Mouse (Mus musculus): ENCODE measurements around the gene Pawr.

The Pawr gene

DNA sequence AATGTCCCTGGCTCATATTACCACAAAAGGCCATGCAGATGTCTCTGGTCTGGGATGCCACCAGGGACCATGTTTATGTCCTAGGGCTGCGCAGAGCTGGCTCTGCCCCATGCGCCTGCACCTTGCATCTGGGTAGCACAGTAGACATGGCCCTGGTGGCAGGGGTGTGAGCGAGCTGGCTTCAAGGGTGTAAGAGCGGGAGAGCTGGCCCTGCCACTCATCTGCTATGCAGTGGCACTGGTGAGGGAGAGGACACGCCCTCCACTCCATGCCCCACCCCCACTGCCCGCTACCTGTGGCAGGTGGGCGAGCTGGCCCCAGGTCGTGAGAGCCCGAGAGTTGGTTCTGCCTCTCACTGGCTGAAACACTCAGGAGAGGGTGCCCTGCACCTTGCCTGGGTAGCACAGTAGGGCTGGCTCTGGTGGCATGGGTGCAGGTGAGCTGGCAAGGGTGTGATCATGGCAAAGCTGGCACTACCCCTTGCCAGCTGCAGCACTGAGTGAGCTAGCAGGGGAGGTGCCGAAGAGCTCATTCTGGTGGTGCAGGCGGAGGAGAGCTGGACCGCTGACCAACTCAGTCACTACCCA lies 24.8 kb downstream of the Pawr start:
- no peak for DNase-seq (ENCODE audit: low spot score)

GRCm38 (mm10) chr10:108359974-108360373 lies 28.1 kb downstream of the Pawr start:
- DNase-seq (ENCODE audit: low spot score): no peak

DNA sequence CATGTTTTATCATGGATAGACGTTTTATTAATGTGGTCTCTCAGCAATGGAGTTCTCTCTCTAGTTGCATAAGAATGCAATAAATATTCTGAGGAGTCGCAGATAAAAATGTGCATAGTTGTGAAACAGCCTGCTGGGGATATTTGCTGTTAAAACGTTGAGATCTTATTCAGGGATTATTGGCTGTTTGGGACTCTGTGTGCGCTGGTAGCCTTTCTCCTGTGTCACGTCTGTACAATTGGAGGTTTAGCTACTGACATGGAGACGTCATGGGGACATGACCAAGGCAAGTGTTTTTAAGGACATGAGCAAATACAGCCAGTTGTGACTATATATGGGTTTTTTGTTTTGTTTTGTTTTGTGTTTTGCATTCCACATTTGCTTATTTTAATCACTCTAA lies 28.9 kb downstream of the Pawr start:
- DNase-seq (ENCODE audit: low spot score): no peak

GRCm38 (mm10) chr10:108361419-108362155 lies 29.7 kb downstream of the Pawr start:
- peak; percentile 12 for DNase-seq (ENCODE audit: low spot score)

GRCm38 (mm10) chr10:108363932-108364331 lies 32.0 kb downstream of the Pawr start:
- no peak for DNase-seq (ENCODE audit: low spot score)

DNA sequence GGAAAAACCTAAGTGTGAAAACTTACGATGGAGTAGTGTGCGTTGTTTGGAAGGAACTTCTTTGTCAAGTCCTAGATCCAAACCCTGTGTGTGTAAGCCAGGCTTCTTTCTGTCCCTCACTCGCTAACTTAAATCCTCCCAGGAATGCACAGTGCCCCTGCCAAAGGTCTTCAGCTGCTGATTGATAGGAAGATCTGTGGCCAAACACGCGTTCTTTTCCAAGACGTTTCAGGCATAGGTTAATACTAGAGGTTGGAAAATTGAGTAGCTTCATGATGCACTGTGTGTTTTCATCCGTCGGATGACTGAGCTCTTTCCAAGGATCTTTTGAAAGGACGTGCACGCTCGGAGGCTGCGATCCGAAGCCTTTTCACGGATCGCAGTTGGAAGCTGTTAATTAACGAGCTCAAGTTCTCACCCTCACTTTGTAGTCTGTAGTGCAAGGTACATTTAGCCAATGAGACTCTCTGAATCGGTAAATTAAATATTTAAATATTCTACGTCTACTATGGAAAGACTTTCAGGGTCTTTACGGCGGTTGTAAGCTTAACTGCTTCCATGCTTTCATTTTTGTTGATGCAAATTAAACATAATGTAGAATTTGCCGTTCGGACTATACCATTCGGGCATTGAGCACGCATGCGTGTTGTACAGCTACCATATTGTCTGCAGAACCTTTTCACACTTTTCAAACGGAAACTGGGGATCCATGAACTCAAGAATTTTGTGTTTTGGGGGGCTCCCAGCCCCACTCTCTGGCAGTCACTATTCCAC lies 33.2 kb downstream of the Pawr start:
- DNase-seq (ENCODE audit: low spot score): no peak

DNA sequence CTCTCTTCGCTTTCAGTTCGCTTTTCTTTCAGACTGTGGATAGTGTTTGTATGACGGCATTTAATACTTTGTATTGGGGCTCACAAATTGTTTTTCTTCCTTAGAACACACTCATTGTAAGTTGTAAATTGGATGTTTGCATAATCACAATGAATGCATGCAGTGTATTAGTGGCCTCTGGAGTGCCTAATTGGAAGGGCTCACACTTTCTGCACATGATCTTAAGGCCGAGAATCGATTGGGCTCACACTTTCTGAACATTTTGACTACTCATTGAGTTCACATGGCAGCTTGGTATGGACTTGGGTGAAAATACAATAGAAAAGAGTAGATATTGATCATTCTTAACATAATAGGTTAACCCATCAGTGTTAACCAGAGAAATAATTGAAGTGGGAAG lies 34.3 kb downstream of the Pawr start:
- no peak for DNase-seq (ENCODE audit: low spot score)

- no peak for DNase-seq (ENCODE audit: low spot score)
Observed at GRCm38 (mm10) chr10:108368358-108368757, 36.4 kb downstream of the Pawr start.

DNA sequence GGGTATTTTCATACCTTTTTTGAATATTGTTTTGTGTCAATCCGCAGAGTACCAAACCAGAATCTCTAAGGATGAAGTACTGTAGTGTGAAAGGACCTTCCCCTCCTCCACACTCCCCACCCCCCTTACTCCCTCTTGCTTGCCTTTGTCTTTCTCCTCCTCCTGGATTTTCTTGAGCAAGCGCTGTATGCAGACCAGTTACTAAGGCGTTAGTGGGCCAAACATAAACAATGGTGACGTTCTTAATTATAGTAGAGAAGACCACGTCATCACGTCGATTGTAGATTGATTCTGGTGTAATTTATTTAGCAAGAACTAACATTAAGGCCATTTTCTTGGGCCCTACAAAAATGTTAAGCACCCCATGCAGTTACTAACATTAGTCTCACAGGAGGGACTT lies 40.3 kb downstream of the Pawr start:
- DNase-seq (ENCODE audit: low spot score): no peak

GRCm38 (mm10) chr10:108372858-108373257 lies 40.9 kb downstream of the Pawr start:
- no peak for DNase-seq (ENCODE audit: low spot score)

- DNase-seq (ENCODE audit: low spot score): no peak
Observed at GRCm38 (mm10) chr10:108375796-108376195, 43.9 kb downstream of the Pawr start.

GRCm38 (mm10) chr10:108376366-108376765 lies 44.4 kb downstream of the Pawr start:
- no peak for DNase-seq (ENCODE audit: low spot score)

- no peak for DNase-seq (ENCODE audit: low spot score)
Observed at GRCm38 (mm10) chr10:108377369-108377768, 45.4 kb downstream of the Pawr start.

DNA sequence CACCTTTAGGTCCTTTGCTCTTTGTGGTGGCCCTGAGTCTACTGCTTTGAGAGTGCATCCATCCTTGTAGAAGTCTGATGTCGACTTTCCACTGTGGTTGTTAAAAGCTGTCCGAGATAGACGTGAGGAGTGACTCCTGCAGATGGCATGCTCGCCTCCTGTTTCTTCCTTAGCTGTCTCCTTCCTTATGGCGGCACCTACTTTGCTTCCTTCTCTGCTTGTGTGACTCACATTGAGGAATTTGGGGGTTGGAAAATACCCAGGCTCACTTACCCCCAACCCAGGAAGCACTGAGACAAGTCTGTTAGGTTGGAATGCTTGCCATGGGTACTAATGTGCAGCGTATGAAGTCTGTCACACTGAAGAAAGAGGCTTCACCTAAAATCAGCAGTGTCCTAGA lies 46.1 kb downstream of the Pawr start:
- peak; percentile 51 for DNase-seq (ENCODE audit: low spot score)

GRCm38 (mm10) chr10:108378479-108378878 lies 46.6 kb downstream of the Pawr start:
- DNase-seq (ENCODE audit: low spot score): peak; percentile 29

DNA sequence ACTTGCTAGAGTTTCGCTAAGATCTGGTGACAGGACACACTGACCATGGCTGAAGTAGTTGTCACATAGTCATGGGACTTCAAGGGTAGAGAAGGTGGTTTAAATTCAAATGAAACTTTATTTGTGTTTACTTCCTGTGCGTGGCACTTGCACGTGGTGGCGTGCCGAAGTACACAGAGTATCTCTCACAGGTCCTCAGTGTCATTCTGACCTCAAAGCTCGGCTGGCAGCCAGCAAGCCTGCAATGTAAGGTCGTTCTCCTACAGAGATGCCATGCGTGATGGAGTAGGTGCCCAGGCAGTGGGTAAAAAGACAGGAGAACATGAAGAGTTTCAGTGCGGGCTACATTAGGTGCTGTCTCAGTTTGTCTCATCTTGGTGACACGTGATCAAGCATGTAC lies 48.8 kb downstream of the Pawr start:
- DNase-seq (ENCODE audit: low spot score): peak; percentile 35

DNA sequence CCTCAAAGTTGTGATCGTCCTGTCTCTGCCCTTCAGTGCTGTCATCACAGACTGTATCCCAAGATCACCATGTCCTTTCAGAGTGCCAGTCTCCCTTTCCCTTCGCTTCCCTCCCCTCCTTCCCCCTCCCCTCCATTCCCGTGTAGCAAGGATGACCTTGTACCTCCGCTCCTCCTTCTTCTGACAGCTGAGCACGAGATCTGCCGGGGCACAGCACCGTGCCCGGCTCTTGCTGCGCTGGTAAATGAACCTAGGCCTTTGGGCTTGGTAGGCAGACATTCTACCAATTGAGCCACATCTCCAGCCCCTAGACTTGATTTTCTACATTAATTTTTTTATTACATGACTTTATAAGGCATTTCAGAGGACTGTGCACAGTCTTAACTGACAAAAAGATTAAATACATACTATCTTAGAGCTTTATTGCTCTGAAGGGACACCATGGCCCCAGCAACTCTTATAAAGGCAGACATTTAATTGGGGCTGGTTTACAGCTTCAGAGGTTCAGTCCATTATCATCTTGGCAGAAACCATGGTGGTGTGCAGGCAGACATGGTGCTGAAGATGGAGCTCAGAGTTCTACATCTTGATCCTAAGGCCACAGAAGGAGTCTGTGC lies 52.3 kb downstream of the Pawr start:
- DNase-seq (ENCODE audit: low spot score): no peak

DNA sequence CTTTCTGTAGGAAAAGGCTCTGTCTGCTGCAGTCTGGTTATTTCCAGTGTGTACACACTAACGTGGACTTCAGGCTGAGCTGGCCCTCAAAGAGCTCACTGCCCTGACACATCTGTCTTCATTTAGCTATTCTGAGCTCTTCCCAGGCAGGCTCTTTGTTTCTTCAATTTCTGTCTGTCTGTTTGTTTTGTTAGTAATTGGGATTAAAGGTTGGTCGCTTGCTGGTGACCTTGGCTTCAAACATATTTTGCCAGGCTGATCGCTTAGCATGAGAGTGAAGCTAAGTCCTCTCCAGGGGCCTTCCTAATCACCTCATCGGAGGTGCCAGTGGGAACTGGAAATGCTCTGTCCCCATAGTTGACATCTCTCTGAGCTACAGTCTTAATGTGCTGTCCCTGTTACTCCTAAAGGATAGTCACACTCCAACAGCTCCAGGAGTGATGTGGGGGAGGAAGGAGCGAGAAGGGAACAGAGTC lies 53.6 kb downstream of the Pawr start:
- no peak for DNase-seq (ENCODE audit: low spot score)

- no peak for DNase-seq (ENCODE audit: low spot score)
Observed at GRCm38 (mm10) chr10:108388410-108388915, 56.5 kb downstream of the Pawr start.

DNA sequence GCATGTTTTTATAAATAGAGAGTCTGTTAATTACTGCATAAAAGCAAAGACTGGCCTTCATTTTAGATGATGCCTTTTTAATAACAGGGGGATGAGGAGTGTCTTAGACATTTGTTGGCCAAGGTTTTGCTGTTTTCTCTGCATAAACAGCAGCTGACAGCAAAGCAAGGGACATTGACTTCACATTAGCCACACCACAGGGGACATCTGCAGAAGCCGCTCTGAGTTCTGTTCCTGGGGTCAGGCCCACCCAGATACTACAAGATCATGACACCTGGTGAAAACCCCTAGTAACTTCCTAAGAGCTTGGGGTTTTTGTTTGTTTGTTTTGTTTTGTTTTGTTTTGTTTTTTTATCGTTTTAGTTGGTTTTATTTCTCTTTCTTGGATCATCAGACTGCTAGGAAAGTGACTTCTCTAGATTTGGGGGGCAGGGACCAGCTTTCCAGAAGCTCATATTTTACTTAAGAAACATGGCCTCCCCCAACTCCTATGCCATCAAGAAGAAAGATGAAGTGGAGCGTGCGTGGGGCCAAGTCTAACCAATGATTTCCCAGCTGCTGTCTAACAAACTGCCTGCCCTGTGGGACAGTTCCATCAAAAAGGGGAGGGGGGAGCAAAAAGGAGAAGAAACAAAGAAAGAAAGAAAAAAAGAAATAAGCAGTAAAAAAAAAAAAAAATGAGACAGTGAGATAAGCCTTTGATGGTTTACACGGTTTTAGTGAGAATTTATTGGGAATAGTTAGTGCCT lies 57.4 kb downstream of the Pawr start:
- no peak for DNase-seq (ENCODE audit: low spot score)

DNA sequence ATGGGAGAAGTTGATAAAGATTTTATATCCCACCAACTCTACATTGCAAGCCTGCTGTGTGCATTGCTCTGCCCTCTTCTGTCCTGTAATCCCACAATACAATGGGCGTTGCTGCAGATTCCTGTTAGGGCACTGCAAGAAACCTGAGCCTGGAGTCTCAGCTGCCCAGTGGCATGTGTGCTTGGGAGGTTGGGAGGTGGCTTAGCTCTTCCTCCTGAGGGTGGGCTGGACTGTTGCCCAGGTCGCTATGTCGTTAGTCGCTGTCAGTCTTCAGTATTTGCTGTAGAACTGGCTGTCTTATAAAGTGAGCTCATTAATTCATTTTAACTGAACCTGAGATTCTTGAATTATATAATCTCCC lies 58.0 kb downstream of the Pawr start:
- peak; percentile 58 for DNase-seq (ENCODE audit: low spot score)
